Mouse (Mus musculus) fat pad, adult 2 months (tissue): Measurements from ENCODE around the gene Ptch2.

Source experiments
- DNase-seq: peaks from one replicate; pipeline ENCODE4 v3.0.0-alpha.2; 2011; ENCODE audit warnings: low read depth, low spot score; ENCODE audit errors: extremely low read depth

The Ptch2 gene

GRCm38 (mm10) chr4:117126675-117127290 lies 30.9 kb downstream of the Ptch2 start, which contains the start of gene Tctex1d4:
Gene Tctex1d4, plus strand, starts transcription at chr4:117126794.
- no peak for DNase-seq

- no peak for DNase-seq
Observed at GRCm38 (mm10) chr4:117127991-117128686, 32.3 kb downstream of the Ptch2 start.

GRCm38 (mm10) chr4:117130790-117131189 lies 34.9 kb downstream of the Ptch2 start:
- no peak for DNase-seq

DNA sequence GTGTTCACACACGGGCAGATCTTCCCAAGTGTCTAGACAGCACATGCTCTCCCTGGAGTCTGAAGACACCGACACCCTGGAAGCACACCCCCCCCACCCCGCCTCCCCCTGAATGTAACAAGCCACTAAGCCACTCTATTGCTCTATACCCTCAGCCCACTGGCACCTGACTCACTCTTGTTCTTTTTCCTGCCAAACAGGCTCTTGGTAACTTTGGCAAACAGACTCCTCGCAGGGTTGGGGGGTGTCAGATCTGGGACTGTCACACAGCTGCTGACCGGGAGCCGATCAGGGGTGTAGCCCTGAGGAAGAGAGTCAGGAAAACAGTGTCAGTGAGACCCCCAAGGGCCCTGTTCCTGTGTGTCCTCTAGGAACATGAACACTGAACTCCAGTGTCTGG lies 35.3 kb downstream of the Ptch2 start:
- no peak for DNase-seq

- no peak for DNase-seq
Observed at GRCm38 (mm10) chr4:117131890-117132793, 36.3 kb downstream of the Ptch2 start.

GRCm38 (mm10) chr4:117132794-117133143 lies 36.9 kb downstream of the Ptch2 start:
- DNase-seq: no peak

GRCm38 (mm10) chr4:117133366-117133796 lies 37.5 kb downstream of the Ptch2 start:
- no peak for DNase-seq

DNA sequence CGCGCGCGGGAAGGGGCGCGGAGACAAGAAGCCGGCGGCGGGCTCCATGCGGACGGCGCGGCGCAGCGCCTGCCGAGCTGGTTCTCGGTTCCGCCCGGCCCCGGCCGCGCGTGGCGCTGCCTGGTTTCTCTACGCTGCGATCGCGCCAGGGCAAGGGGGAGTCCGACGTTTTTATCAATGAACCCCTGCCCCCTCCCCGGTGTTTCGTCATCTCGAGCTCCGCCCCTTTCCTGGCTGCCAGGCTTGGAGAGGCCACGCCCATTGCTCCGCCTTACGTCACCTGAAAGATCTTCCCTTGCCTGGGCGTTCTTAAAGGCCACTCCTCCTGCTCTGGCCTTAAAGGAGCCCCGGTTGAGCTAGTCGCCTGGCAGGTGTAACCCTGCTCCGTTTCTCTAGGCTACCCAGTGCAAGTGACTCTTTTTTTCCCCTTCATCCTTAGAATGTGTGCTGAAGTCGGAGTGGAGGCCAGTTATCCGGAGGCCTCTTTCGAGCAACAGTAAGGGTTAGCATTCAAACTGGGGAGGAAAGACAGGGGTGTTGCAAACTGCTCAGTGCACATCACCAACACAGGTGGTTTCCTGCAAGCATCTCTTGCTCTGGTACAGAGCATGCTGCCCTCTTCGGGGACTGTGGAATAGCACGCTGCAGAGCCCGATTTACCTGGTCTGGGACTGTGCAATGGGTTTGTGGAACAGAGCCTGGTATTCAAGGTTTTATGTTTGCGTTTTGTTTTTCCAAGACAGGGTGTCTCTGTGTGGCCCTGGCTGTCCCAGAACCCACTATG lies 38.1 kb downstream of the Ptch2 start, which contains the start of gene Plk3:
Plk3 (minus strand) TSS at position 147 of the 784 bp plus-strand sequence.
- no peak for DNase-seq

DNA sequence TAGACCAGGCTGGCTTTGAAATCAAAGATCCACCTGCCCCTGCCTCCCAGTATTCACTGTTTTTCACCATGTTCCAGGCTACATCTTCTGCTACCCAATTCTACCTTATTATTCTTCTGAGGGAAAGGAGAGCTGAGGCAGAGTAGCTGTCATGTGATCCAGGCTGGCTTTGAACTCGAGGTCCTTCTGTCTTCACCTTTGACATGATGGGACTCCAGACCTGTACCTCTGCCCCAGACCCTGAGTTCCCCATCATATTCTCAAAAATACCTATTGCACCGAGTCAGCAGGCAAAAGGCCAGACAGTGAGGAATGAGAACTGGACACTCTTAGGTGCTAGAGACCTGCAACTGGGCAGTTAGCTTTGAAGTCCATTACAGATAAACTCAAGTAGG lies 38.7 kb downstream of the Ptch2 start:
- DNase-seq: no peak

GRCm38 (mm10) chr4:117136034-117136433 lies 40.2 kb downstream of the Ptch2 start:
- DNase-seq: peak; percentile 67

GRCm38 (mm10) chr4:117138295-117139216 lies 42.7 kb downstream of the Ptch2 start:
- DNase-seq: no peak

- DNase-seq: no peak
Observed at GRCm38 (mm10) chr4:117139217-117139612, 43.3 kb downstream of the Ptch2 start.

- no peak for DNase-seq
Observed at GRCm38 (mm10) chr4:117140613-117141012, 44.7 kb downstream of the Ptch2 start.

DNA sequence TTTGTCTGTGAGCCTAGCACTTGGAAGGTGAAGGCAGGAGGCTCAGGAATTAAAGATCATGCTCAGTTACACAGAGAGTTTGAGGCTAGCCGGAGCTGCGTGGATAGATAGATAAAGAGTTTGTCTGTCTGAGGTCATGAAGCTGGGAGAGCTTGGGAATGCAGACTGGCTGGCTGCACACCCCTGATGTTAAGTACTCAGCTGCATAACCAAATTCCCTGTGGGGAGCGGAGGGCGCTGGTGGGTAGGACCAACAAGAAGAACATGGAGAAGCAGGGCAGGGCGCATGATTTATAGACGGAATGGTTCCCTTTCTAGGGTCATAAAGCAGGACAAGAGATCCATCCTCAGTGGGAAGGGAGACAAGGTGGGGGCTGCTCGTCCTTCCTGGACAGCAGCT lies 47.1 kb downstream of the Ptch2 start:
- no peak for DNase-seq

DNA sequence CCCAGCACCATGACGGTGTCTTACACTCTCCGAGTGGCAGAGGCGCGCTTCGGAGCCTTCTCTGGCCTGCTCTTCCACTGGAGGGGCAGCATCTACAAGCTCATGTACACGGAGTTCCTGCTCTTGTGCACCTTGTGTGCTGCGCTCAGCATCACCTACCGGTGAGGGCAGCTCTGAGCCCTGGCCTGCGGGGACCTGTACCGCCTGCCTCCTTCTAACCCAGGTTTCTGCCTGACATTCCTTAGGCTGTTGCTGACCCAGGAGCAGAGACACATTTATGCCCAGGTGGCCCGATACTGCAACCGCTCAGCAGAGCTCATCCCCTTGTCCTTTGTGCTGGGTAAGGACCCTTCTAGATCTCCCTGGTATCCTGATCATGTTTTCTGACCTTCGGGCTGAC lies 49.4 kb downstream of the Ptch2 start:
- DNase-seq: no peak

DNA sequence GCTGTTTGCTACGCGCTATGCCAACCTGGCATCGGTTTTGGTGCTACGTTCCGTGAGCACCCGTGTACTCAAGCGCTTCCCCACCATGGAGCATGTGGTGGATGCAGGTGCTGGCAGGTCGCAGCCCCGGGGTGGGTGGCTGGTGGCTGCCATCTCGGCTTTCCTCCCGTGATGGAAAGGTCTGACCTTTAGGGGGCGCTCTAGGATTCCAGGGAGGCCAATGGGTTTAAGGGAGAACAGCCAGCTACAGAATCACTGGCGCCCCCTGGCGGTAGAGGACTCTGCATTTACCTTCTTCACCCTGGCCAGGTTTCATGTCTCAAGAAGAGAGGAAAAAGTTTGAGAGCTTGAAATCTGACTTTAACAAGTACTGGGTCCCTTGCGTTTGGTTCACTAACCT lies 50.3 kb downstream of the Ptch2 start:
- DNase-seq: no peak

DNA sequence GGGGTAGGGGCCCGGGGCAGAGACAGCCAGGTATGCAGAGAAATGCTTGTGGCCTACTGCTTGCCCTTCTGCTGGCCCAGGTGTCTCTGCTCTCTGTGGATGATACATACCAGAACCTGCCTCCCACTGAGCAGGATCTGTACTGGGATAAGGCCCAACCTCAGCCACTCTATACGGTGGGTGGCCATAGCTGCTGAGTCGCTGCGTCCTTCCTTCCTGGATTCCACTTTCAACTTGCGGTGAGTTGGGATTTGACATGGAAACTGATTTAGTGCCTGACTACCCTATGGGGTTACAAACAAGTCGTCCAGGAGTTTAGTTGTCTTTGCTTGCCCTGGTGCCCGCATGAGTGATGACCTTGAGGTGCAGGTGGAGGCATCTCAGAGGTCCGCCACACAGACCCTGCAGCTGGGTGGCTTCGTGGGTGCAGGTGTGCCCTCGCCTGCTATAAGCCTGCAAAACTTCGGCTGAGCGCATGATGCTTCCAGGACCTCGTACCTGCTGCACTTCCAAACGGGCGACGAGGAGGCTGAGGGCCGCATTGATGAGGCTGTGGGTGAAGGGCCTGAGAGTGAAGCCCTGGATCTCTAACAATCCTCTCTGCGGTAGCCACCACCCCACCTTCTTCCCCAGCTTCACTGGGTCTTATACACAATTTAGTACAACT lies 52.3 kb downstream of the Ptch2 start:
- no peak for DNase-seq

DNA sequence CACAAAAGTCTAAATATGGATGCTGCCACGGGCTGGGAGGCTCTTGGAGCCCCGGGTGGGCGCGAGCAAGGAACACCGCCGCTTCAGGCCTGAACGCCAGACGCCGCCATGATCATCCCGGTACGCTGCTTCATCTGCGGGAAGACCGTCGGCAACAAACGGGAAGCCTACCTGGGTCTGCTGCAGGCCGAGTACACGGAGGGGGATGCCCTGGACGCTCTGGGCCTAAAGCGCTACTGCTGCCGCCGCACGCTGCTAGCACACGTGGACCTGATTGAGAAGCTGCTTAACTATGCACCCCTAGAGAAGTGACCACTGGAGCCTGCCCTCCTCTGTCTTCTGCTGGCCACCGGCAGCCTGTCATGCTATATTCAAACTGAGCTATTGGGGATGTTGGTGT lies 52.9 kb downstream of the Ptch2 start:
- DNase-seq: no peak
